Mouse (Mus musculus) heart, adult 8-10 months (tissue): Measurements from ENCODE around the gene Gm49383. TPM values are rescaled to one million over a fixed set of nuclear protein-coding genes. Genes with fewer than 3 reads are reported as not detected.
"Not testable (repeated sequence)": the region's sequence is repeated elsewhere in the genome, so short reads cannot be mapped to it uniquely, and the experiment has no call there.

Experiments
- DNase-seq: peaks from one replicate; pipeline ENCODE4 v3.0.0; 2022; ENCODE audit warnings: low spot score
- microRNA-seq: library from miRNA; unstranded; fragments of <30 nt; microRNA quantifications from one replicate; pipeline ENCODE4 v1.2.0, GENCODE M21; 2022
- total RNA-seq, 4 experiments: library from RNA; stranded (reverse); gene quantifications; 2 replicates each; pipeline ENCODE4 v1.2.4; 2022

Gm49383 gene
- total RNA-seq, 4 experiments from 2014 or later = 2.6 to 4.0 (median 3.3) TPM

GRCm38 (mm10) chr12:69166861-69167581 lies 29.9 kb downstream of the Gm49383 start:
- not testable (repeated sequence) for DNase-seq

GRCm38 (mm10) chr12:69164904-69165303 lies 32.0 kb downstream of the Gm49383 start:
- no peak for DNase-seq

- not testable (repeated sequence) for DNase-seq
Measured at GRCm38 (mm10) chr12:69163586-69163985, 33.3 kb downstream of the Gm49383 start.

- DNase-seq = not testable (repeated sequence)
Measured at GRCm38 (mm10) chr12:69160677-69161076, 36.2 kb downstream of the Gm49383 start.

- peak; percentile 62 for DNase-seq
Measured at GRCm38 (mm10) chr12:69159578-69159940, 37.3 kb downstream of the Gm49383 start.

GRCm38 (mm10) chr12:69158765-69159577 lies 37.9 kb downstream of the Gm49383 start, which contains the start of gene Rps29:
Gene Rps29, minus strand, starts transcription at chr12:69159186.
- DNase-seq = peak; percentile 97

GRCm38 (mm10) chr12:69158366-69158764 lies 38.5 kb downstream of the Gm49383 start:
- no peak for DNase-seq

- no peak for DNase-seq
Measured at GRCm38 (mm10) chr12:69157107-69157506, 39.8 kb downstream of the Gm49383 start.

- DNase-seq = no peak
Measured at GRCm38 (mm10) chr12:69156436-69156835, 40.5 kb downstream of the Gm49383 start.

GRCm38 (mm10) chr12:69155923-69156322 lies 41.0 kb downstream of the Gm49383 start:
- no peak for DNase-seq

GRCm38 (mm10) chr12:69150049-69150448 lies 46.9 kb downstream of the Gm49383 start:
- no peak for DNase-seq

GRCm38 (mm10) chr12:69147166-69147735 lies 49.7 kb downstream of the Gm49383 start:
- DNase-seq = peak; percentile 37

GRCm38 (mm10) chr12:69143460-69143859 lies 53.4 kb downstream of the Gm49383 start:
- no peak for DNase-seq

GRCm38 (mm10) chr12:69139841-69140240 lies 57.1 kb downstream of the Gm49383 start:
- DNase-seq = no peak

GRCm38 (mm10) chr12:69139201-69139600 lies 57.7 kb downstream of the Gm49383 start:
- DNase-seq = no peak

Small RNA genes lying within 50 kb of the gene (microRNA-seq; reads per million reads assigned to microRNA genes)
- not detected for gene Gm47287
- 0.84 reads per million for gene Gm47295

Other genes with a start within 250 kb of the Gm49383 start
- 1,000 to 10,000 TPM; 1,252 to 1,700 (median 1,462) TPM for gene Rps29, start 37.9 kb downstream of the Gm49383 start, total RNA-seq
- gene Lrr1, start 28.3 kb downstream of the Gm49383 start, total RNA-seq = not detected
- 100 to 1,000 TPM; 194 to 232 (median 216) TPM for gene Rpl36al, start 13.0 kb downstream of the Gm49383 start, total RNA-seq
- 10 to 100 TPM; 16.6 to 19.7 (median 16.9) TPM for gene Mgat2, start 12.9 kb downstream of the Gm49383 start, total RNA-seq
- under 1 TPM; 0.57 to 0.73 (median 0.65) TPM for gene Dnaaf2, start 1.3 kb upstream of the Gm49383 start, total RNA-seq
- gene Gm49384, start 7.2 kb upstream of the Gm49383 start, total RNA-seq = 1 to 10 TPM; 2.3 to 4.1 (median 3.3) TPM
- under 1 TPM; 0.17 to 0.65 (median 0.35) TPM for gene Pole2, start 31.1 kb upstream of the Gm49383 start, total RNA-seq
- gene Klhdc1, start 44.1 kb upstream of the Gm49383 start, total RNA-seq = 10 to 100 TPM; 43.3 to 53.9 (median 48.2) TPM
- gene Klhdc2, start 99.6 kb upstream of the Gm49383 start, total RNA-seq = 100 to 1,000 TPM in 3 of 4 experiments, 10 to 100 TPM in 1; 100.0 to 112 (median 105) TPM
- 10 to 100 TPM; 18.9 to 22.6 (median 20.7) TPM for gene Nemf, start 160.1 kb upstream of the Gm49383 start, total RNA-seq
- 10 to 100 TPM; 33.7 to 39.7 (median 39.6) TPM for gene Arf6, start 175.0 kb upstream of the Gm49383 start, total RNA-seq
- gene Gm9887, start 175.4 kb upstream of the Gm49383 start, total RNA-seq = 1 to 10 TPM in 1 of 4 experiments, under 1 TPM in 3; 0.63 to 1.3 (median 0.77) TPM